Mouse (Mus musculus) forebrain, embryonic 14.5 days (tissue): ENCODE results near the gene Itpr3. TPM values are rescaled to one million over a fixed set of nuclear protein-coding genes. Genes with fewer than 3 reads are reported as not detected.

ENCODE experiments used
- microRNA-seq: library from miRNA; unstranded; fragments of <30 nt; microRNA quantifications from one replicate; pipeline ENCODE4, GENCODE M21; 2016
- polyA plus RNA-seq: library from polyadenylated mRNA; unstranded; fragments of >200 nt; fragmentation: Nextera tagmentation; extraction: Ambion mirVana; gene quantifications from 2 replicates; pipeline ENCODE4 v1.2.1, GENCODE M21; 2014

Itpr3 gene
- polyA plus RNA-seq, 1 experiment from 2014 or later = 0.61 TPM

Small RNAs within 50 kb of the gene (microRNA-seq; reads per million reads assigned to microRNA genes)
- not detected for gene Mir7677

Other genes starting within 250 kb of the Itpr3 start
- not detected in 2 replicates for gene Nkx2-5, start 212.3 kb upstream of the Itpr3 start, polyA plus RNA-seq
- gene Kifc5b, start 140.2 kb upstream of the Itpr3 start, polyA plus RNA-seq = 2.4 and 3.0 TPM in 2 replicates
- gene Phf1, start 124.3 kb upstream of the Itpr3 start, polyA plus RNA-seq = 10.0 and 12.1 TPM in 2 replicates
- gene Cuta, start 117.7 kb upstream of the Itpr3 start, polyA plus RNA-seq = 137 and 150 TPM in 2 replicates
- gene Syngap1, start 116.1 kb upstream of the Itpr3 start, polyA plus RNA-seq = 4.2 and 4.9 TPM in 2 replicates
- 9.1 and 10.0 TPM in 2 replicates for gene Zbtb9, start 84.1 kb upstream of the Itpr3 start, polyA plus RNA-seq
- gene Bak1, start 28.3 kb upstream of the Itpr3 start, polyA plus RNA-seq = 4.8 and 7.6 TPM in 2 replicates
- 360 and 385 TPM in 2 replicates for gene Uqcc2, start 76.6 kb downstream of the Itpr3 start, polyA plus RNA-seq
- gene Ip6k3, start 110.5 kb downstream of the Itpr3 start, polyA plus RNA-seq = 0.21 and 0.28 TPM in 2 replicates
- 11.3 and 14.8 TPM in 2 replicates for gene Lemd2, start 147.2 kb downstream of the Itpr3 start, polyA plus RNA-seq